Mouse (Mus musculus) heart, postnatal 0 days (tissue): ENCODE data around the gene Adamtsl4.

Experiments
- CTCF ChIP-seq: IDR thresholded peaks from 2 replicates; pipeline ENCODE4 v1.5.1; 2016; ENCODE audit warnings: antibody characterized with exemption, control low read depth, low read depth
- EP300 ChIP-seq: IDR thresholded peaks from 2 replicates; pipeline ENCODE4 v1.6.1; 2016; ENCODE audit warnings: antibody characterized with exemption, low read depth

- TF ChIP-seq CTCF (no peak), EP300 (no peak)
These were observed 56.9 kb downstream of the Adamtsl4 start for GRCm38 (mm10) chr3:95630856-95631255.
